Mouse (Mus musculus) testis, adult 2 months (tissue): ENCODE results near the gene Ift88. TPM values are rescaled to one million over a fixed set of nuclear protein-coding genes. Genes with fewer than 3 reads are reported as not detected.
A peak's percentile ranks its signal among the peaks of the same experiment; 100 is the strongest.

ENCODE experiments used
- H3K27ac ChIP-seq: fragments of 200-500 bp; 2 replicates; pipeline ENCODE4 v1.5.1; 2012; ENCODE audit warnings: low read depth, low read length; ENCODE audit not compliant: control insufficient read depth, insufficient read depth
- H3K27me3 ChIP-seq: fragments of 200-500 bp; 2 replicates; pipeline ENCODE4 v1.6.1; 2012; ENCODE audit warnings: mild to moderate bottlenecking, low read length, moderate library complexity; ENCODE audit not compliant: control insufficient read depth, insufficient read depth
- H3K36me3 ChIP-seq: fragments of 200-500 bp; 2 replicates; pipeline ENCODE4 v1.6.1; 2012; ENCODE audit warnings: mild to moderate bottlenecking, low read length; ENCODE audit not compliant: control insufficient read depth, insufficient read depth
- H3K4me1 ChIP-seq: fragments of 200-500 bp; 2 replicates; pipeline ENCODE4 v1.6.1; 2012; ENCODE audit warnings: low read length; ENCODE audit not compliant: control insufficient read depth, insufficient read depth
- H3K4me3 ChIP-seq: fragments of 200-500 bp; 2 replicates; pipeline ENCODE4 v1.5.1; 2012; ENCODE audit warnings: low read depth, mild to moderate bottlenecking, low read length, moderate library complexity, mixed read lengths; ENCODE audit not compliant: control insufficient read depth
- CTCF ChIP-seq: fragments of 200-500 bp; IDR thresholded peaks from 2 replicates; pipeline ENCODE4 v1.5.1; 2012; ENCODE audit warnings: low read depth, mild to moderate bottlenecking, inconsistent platforms, low read length, moderate library complexity; ENCODE audit not compliant: control insufficient read depth, insufficient read depth, insufficient replicate concordance
- POLR2A ChIP-seq: fragments of 200-500 bp; IDR thresholded peaks from 2 replicates; pipeline ENCODE4 v1.6.1; 2012; ENCODE audit warnings: low read depth, mild to moderate bottlenecking, inconsistent platforms, low read length, moderate library complexity; ENCODE audit not compliant: control insufficient read depth
- polyA plus RNA-seq: library from polyadenylated mRNA; depleted of rRNA; stranded (reverse); fragments of >200 nt; gene quantifications from 2 replicates; pipeline ENCODE4 v1.2.3, GENCODE M21; 2012

Ift88 gene
- polyA plus RNA-seq, 1 experiment: 27.3 TPM

GRCm38 (mm10) chr14:57493840-57494239 is 70.0 kb downstream of the Ift88 start:
- Histone ChIP-seq H3K4me1 (no peaks in the 10 kb centered on the region), H3K27ac (no peak overlapping the region), H3K4me3 (no peak overlapping the region), H3K36me3 (no peaks in the 10 kb centered on the region), H3K27me3 (no peaks in the 10 kb centered on the region)
- TF ChIP-seq POLR2A (no peak), CTCF (no peak)

- TF ChIP-seq POLR2A: no peak
- no peak for TF ChIP-seq CTCF
- Histone ChIP-seq H3K4me3 (no peak overlapping the region), H3K36me3 (no peaks in the 10 kb centered on the region; the same call in 1 of the 2 replicates), H3K27me3 (no peaks in the 10 kb centered on the region), H3K4me1 (no peaks in the 10 kb centered on the region), H3K27ac (no peak overlapping the region)
Measured at GRCm38 (mm10) chr14:57503729-57504128, 79.9 kb downstream of the Ift88 start.

DNA sequence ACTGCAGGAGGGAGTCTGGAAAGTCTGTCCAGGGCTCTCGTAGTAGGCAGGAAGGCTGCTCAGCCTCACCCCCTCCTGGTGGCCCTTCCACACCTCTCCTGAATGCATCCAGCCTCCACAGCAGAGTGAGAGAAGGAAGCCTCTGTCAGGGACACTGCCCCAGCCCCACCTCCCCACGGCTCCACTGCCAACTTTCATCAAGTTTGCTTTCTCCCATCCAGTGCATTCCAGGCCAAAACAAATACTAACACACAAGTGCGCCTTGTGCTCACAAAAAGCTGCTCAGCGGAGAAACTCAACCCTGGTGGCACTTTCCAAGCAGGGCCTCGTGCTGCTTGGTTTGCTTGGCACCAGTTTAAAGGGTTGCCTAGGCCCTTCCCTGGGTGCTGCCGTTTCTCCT is 85.7 kb downstream of the Ift88 start:
- H3K27me3 ChIP-seq: no peaks in the 10 kb centered on the region
- TF ChIP-seq CTCF (no peak), POLR2A (no peak)
- H3K4me1 ChIP-seq: no peaks in the 10 kb centered on the region
- H3K27ac ChIP-seq: no peak overlapping the region
- no peak overlapping the region for H3K4me3 ChIP-seq
- no peaks in the 10 kb centered on the region; the same call in 1 of the 2 replicates for H3K36me3 ChIP-seq

GRCm38 (mm10) chr14:57515156-57515762 is 91.4 kb downstream of the Ift88 start:
- H3K36me3 ChIP-seq: no peaks in the 10 kb centered on the region
- H3K4me1 ChIP-seq: no peaks in the 10 kb centered on the region
- no peaks in the 10 kb centered on the region for H3K27me3 ChIP-seq
- no peak overlapping the region for H3K27ac ChIP-seq
- TF ChIP-seq CTCF (no peak), POLR2A (no peak)
- peak overlapping the region; percentile 64 for H3K4me3 ChIP-seq

DNA sequence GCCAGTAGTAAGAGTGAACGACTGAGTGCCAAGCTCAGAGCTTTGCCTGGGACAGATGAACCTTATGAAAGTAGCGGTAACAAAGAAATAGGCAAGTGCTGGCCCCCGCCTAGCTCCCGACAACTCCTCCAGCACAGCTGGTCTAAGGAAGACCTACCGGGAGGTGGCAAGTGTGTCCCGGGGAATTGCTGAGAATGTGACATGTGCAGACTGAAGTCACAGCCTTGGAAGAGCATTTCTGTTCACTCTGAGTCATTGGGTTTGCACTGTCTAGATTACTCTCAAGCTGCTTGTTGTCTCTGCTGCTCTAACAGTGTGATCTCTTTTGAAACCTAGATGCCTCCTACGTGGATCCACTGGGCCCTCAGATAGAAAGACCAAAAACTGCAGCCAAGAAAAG is 93.1 kb downstream of the Ift88 start:
- Histone ChIP-seq H3K36me3 (no peaks in the 10 kb centered on the region), H3K27ac (no peak overlapping the region), H3K4me3 (no peak overlapping the region), H3K27me3 (no peaks in the 10 kb centered on the region), H3K4me1 (no peaks in the 10 kb centered on the region)
- TF ChIP-seq POLR2A (no peak), CTCF (no peak)

DNA sequence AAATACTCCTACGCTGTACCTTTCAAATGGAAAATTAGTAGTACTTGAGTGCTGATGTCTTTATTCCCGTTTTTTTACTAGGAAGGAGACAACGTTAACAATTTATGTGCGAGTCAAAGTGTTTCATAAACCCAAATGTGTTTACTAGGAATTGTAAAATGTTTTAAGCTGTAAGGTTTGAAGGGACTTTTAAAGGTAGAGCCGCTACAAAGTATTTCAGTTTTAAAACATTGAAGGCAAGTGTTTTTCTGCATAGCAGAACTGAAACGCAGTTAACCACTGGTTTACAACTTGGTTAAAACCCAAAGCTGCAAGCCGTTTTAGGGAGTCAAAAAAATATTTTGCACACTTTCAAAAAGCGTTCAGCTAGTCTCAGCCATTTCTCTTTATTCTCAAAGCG is 99.9 kb downstream of the Ift88 start:
- Histone ChIP-seq H3K4me3 (no peak overlapping the region), H3K4me1 (peaks cover 6% of the 10 kb centered on the region), H3K36me3 (no peaks in the 10 kb centered on the region), H3K27me3 (no peaks in the 10 kb centered on the region), H3K27ac (no peak overlapping the region)
- TF ChIP-seq CTCF: no peak
- TF ChIP-seq POLR2A: no peak

- Histone ChIP-seq H3K4me3 (peak within 1 kb of the TSS; percentile 85), H3K4me1 (peaks cover 6% of the 10 kb centered on the region), H3K36me3 (no peaks in the 10 kb centered on the region), H3K27ac (peak within 1 kb of the TSS; percentile 68; the same call in 1 of the 2 replicates), H3K27me3 (no peaks in the 10 kb centered on the region)
- TF ChIP-seq POLR2A: no peak
- no peak for TF ChIP-seq CTCF
Measured at GRCm38 (mm10) chr14:57524671-57525387, 101.0 kb downstream of the Ift88 start, which contains the start of gene Il17d. Il17d (plus strand) TSS chr14:57524777.
